Mouse (Mus musculus): ENCODE data around the gene Pdlim1. TPM values are rescaled to one million over a fixed set of nuclear protein-coding genes. Genes with fewer than 3 reads are reported as not detected.

Pdlim1 gene
- polyA plus RNA-seq, 1 experiment from 2014 or later, result 58.9 TPM

GRCm38 (mm10) chr19:40299983-40300759 is 28.5 kb upstream of the Pdlim1 start:
- H3K4me3 ChIP-seq (replicated peaks), result no peak overlapping the region
- 88% methylated on average over 12 of the region's 12 CpGs for WGBS
- H3K27ac ChIP-seq, result no peak overlapping the region
- no peaks in the 10 kb centered on the region for H3K36me3 ChIP-seq (replicated peaks)
- H3K9ac ChIP-seq, result no peak overlapping the region
- ATAC-seq (ENCODE audit: low FRiP score), result no peak
- no peak overlapping the region for H3K4me2 ChIP-seq
- H3K4me1 ChIP-seq, result no peaks in the 10 kb centered on the region
- no peaks in the 10 kb centered on the region for H3K27me3 ChIP-seq
- H3K9me3 ChIP-seq, result no peaks in the 10 kb centered on the region

- Histone ChIP-seq H3K9me3 (no peaks in the 10 kb centered on the region), H3K27ac (no peak overlapping the region), H3K36me3 (replicated peaks) (0 out of 2 replicates have a peak, but pooled peaks cover 2% of the 10 kb centered on the region), H3K4me1 (no peaks in the 10 kb centered on the region), H3K27me3 (no peaks in the 10 kb centered on the region), H3K9ac (no peak overlapping the region), H3K4me2 (no peak overlapping the region), H3K4me3 (replicated peaks) (no peak overlapping the region)
- WGBS, result 90% methylated on average over 6 of the region's 6 CpGs
- no peak for ATAC-seq (ENCODE audit: low FRiP score)
Measured at GRCm38 (mm10) chr19:40299182-40299581, 27.5 kb upstream of the Pdlim1 start.

GRCm38 (mm10) chr19:40298574-40298973 is 26.9 kb upstream of the Pdlim1 start:
- H3K4me3 ChIP-seq (replicated peaks), result no peak overlapping the region
- no peak overlapping the region for H3K27ac ChIP-seq
- H3K4me2 ChIP-seq, result no peak overlapping the region
- H3K9ac ChIP-seq, result no peak overlapping the region
- H3K9me3 ChIP-seq, result no peaks in the 10 kb centered on the region
- no peaks in the 10 kb centered on the region for H3K27me3 ChIP-seq
- 77% methylated on average over 2 of the region's 2 CpGs for WGBS
- 0 out of 2 replicates have a peak, but pooled peaks cover 2% of the 10 kb centered on the region for H3K36me3 ChIP-seq (replicated peaks)
- no peak for ATAC-seq (ENCODE audit: low FRiP score)
- no peaks in the 10 kb centered on the region for H3K4me1 ChIP-seq

- no peak for ATAC-seq (ENCODE audit: low FRiP score)
Measured at GRCm38 (mm10) chr19:40297798-40298144, 26.1 kb upstream of the Pdlim1 start.

GRCm38 (mm10) chr19:40297078-40297797 is 25.6 kb upstream of the Pdlim1 start:
- no peak for ATAC-seq (ENCODE audit: low FRiP score)
- Histone ChIP-seq H3K9ac (no peak overlapping the region), H3K4me3 (replicated peaks) (no peak overlapping the region), H3K36me3 (replicated peaks) (0 out of 2 replicates have a peak, but pooled peaks cover 2% of the 10 kb centered on the region), H3K27ac (no peak overlapping the region), H3K9me3 (no peaks in the 10 kb centered on the region), H3K4me2 (no peak overlapping the region), H3K4me1 (no peaks in the 10 kb centered on the region), H3K27me3 (no peaks in the 10 kb centered on the region)
- 84% methylated on average over 7 of the region's 7 CpGs for WGBS

More at GRCm38 (mm10) chr19:40297798-40298144, 26.1 kb upstream of the Pdlim1 start:
- no peak overlapping the region for H3K4me2 ChIP-seq
- no peaks in the 10 kb centered on the region for H3K9me3 ChIP-seq
- H3K4me1 ChIP-seq, result no peaks in the 10 kb centered on the region
- no peaks in the 10 kb centered on the region for H3K27me3 ChIP-seq
- H3K27ac ChIP-seq, result no peak overlapping the region
- H3K4me3 ChIP-seq (replicated peaks), result no peak overlapping the region
- 83% methylated on average over 4 of the region's 4 CpGs for WGBS
- 0 out of 2 replicates have a peak, but pooled peaks cover 2% of the 10 kb centered on the region for H3K36me3 ChIP-seq (replicated peaks)
- H3K9ac ChIP-seq, result no peak overlapping the region

GRCm38 (mm10) chr19:40294231-40294630 is 22.6 kb upstream of the Pdlim1 start:
- Histone ChIP-seq H3K36me3 (replicated peaks) (0 out of 2 replicates have a peak, but pooled peaks cover 2% of the 10 kb centered on the region), H3K9ac (no peak overlapping the region), H3K27me3 (no peaks in the 10 kb centered on the region), H3K9me3 (no peaks in the 10 kb centered on the region), H3K4me3 (replicated peaks) (no peak overlapping the region), H3K27ac (no peak overlapping the region), H3K4me2 (no peak overlapping the region), H3K4me1 (no peaks in the 10 kb centered on the region)
- no peak for ATAC-seq (ENCODE audit: low FRiP score)
- WGBS, result 67% methylated on average over 1 of the region's 1 CpGs

DNA sequence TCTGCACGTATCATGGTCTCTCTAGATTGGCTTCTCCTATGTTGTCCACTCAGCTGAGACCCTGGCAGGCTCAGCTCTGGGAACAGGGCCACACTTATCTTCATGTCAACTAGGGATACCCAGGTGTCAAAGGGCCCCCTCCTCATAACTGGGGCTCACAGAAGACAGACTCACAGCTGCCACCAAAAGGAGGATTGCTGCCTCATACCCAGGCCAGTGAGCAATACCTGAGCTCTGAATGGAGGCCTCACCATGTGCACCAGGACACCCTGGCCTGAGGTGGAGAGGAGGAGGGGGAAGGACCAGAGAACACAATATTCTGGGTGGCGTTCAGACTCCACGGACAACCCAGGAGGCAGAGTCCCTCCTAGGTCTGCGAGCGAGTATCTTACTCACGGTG is 22.1 kb upstream of the Pdlim1 start:
- H3K4me3 ChIP-seq (replicated peaks), result no peak overlapping the region
- H3K9ac ChIP-seq, result no peak overlapping the region
- H3K36me3 ChIP-seq (replicated peaks), result 0 out of 2 replicates have a peak, but pooled peaks cover 2% of the 10 kb centered on the region
- H3K4me1 ChIP-seq, result no peaks in the 10 kb centered on the region
- 97% methylated on average over 6 of the region's 6 CpGs for WGBS
- no peaks in the 10 kb centered on the region for H3K27me3 ChIP-seq
- H3K4me2 ChIP-seq, result no peak overlapping the region
- H3K9me3 ChIP-seq, result no peaks in the 10 kb centered on the region
- no peak for ATAC-seq (ENCODE audit: low FRiP score)
- H3K27ac ChIP-seq, result no peak overlapping the region

DNA sequence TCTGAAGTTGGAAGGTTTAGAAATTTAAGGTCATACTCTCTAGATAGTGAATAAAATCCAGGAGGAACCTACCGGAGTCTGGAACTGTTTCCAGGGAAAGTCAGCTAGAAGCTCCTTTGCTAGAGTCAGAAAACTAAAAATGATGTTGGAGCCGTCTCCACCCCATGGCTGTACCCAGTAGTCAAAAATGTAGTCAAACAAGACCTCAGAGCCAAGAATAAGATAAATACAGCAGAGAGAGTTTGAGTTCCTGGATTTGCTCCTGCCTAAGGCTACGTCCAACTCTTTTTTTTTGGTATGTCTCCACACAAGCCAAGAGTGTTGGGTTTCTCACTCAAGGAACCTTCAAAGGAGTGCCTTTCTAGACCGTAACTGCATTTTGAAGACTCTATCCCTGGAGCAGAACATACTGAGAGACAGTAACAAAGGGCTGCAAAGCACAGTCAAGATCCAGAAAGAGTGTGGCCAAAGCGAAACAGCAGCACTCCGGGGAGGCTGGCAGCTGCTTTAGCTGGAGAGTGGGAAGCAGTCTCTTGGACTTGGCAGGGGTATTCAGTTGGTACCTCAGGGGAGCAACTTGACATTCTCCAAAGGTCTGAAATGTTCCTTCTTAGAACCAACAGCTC is 18.6 kb upstream of the Pdlim1 start:
- H3K27ac ChIP-seq, result no peak overlapping the region
- H3K4me3 ChIP-seq (replicated peaks), result no peak overlapping the region
- 0 out of 2 replicates have a peak, but pooled peaks cover 2% of the 10 kb centered on the region for H3K36me3 ChIP-seq (replicated peaks)
- H3K9me3 ChIP-seq, result no peaks in the 10 kb centered on the region
- 89% methylated on average over 6 of the region's 6 CpGs for WGBS
- no peak overlapping the region for H3K4me2 ChIP-seq
- H3K9ac ChIP-seq, result no peak overlapping the region
- H3K4me1 ChIP-seq, result no peaks in the 10 kb centered on the region
- no peaks in the 10 kb centered on the region for H3K27me3 ChIP-seq
- ATAC-seq (ENCODE audit: low FRiP score), result no peak

DNA sequence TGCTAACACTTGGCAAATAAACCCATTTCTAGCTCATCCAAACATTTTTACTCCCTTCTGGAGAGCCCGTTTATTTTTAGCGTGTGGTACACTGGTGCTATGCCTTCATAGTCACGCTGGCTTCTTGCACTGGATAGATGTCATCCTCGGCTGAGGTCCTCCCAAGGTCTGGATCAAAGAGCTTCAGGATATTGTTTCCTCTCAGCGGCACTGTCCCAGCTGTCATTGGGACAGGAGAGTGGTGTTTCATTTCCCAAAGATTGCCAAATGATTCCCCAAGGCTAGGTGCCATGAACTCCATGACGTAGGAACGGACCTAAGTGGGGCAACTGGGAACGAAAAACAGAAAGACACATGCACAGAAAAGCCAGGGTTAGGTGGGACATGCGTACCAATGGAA is 16.8 kb upstream of the Pdlim1 start:
- WGBS, result 96% methylated on average over 9 of the region's 9 CpGs
- no peaks in the 10 kb centered on the region for H3K9me3 ChIP-seq
- ATAC-seq (ENCODE audit: low FRiP score), result no peak

GRCm38 (mm10) chr19:40284704-40285103 is 13.1 kb upstream of the Pdlim1 start:
- no peak overlapping the region for H3K9ac ChIP-seq
- 0 out of 2 replicates have a peak, but pooled peaks cover 6% of the 10 kb centered on the region for H3K9me3 ChIP-seq
- no peak for ATAC-seq (ENCODE audit: low FRiP score)
- no peaks in the 10 kb centered on the region for H3K36me3 ChIP-seq (replicated peaks)
- no peaks in the 10 kb centered on the region for H3K27me3 ChIP-seq
- 89% methylated on average over 2 of the region's 2 CpGs for WGBS
- no peak overlapping the region for H3K4me2 ChIP-seq
- no peaks in the 10 kb centered on the region for H3K4me1 ChIP-seq
- no peak overlapping the region for H3K27ac ChIP-seq
- H3K4me3 ChIP-seq (replicated peaks), result no peak overlapping the region

More for the DNA sequence above, 16.8 kb upstream of the Pdlim1 start:
- H3K4me2 ChIP-seq, result no peak overlapping the region
- no peaks in the 10 kb centered on the region for H3K27me3 ChIP-seq
- no peaks in the 10 kb centered on the region for H3K4me1 ChIP-seq
- H3K36me3 ChIP-seq (replicated peaks), result no peaks in the 10 kb centered on the region
- H3K9ac ChIP-seq, result no peak overlapping the region
- H3K4me3 ChIP-seq (replicated peaks), result no peak overlapping the region
- H3K27ac ChIP-seq, result no peak overlapping the region

GRCm38 (mm10) chr19:40283415-40283814 is 11.8 kb upstream of the Pdlim1 start:
- Histone ChIP-seq H3K27ac (no peak overlapping the region), H3K4me2 (no peak overlapping the region), H3K27me3 (no peaks in the 10 kb centered on the region), H3K4me3 (replicated peaks) (no peak overlapping the region), H3K9me3 (0 out of 2 replicates have a peak, but pooled peaks cover 6% of the 10 kb centered on the region), H3K4me1 (no peaks in the 10 kb centered on the region), H3K9ac (no peak overlapping the region), H3K36me3 (replicated peaks) (no peaks in the 10 kb centered on the region)
- ATAC-seq (ENCODE audit: low FRiP score), result no peak
- WGBS, result 63% methylated on average over 2 of the region's 2 CpGs

DNA sequence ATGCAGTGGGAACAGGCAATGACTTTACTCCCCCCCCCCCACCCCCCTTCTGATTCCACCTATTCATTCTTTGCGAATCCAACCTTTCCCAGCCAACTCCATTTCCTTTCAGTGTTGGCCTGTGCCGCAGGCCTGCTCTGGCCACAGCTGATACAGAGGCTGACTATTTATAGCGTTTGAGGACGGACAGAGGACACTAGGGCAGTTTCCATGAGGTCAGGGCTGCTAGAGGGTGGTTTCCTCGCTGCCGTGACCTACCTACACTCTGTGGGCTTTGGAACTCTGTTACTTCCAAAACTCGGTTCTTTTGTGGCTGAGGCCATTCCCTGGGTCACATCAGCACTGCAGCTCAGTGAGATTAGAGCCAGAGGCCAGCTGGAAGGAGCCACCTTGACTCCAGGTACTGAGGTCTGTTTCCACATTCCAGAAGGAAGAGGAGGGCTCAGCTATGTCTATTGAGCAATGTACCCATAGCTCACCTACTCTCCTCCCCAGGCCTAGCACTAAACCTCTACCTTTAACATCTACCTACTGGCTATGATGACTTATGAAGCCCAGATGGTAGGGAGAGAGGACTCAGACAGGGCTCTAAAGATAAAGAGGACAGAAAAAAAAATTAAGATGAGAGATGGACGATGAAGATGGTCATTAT is 6.9 kb upstream of the Pdlim1 start:
- Histone ChIP-seq H3K4me2 (no peak overlapping the region), H3K27ac (no peak overlapping the region), H3K9ac (no peak overlapping the region), H3K4me3 (replicated peaks) (no peak overlapping the region), H3K36me3 (replicated peaks) (no peaks in the 10 kb centered on the region), H3K27me3 (no peaks in the 10 kb centered on the region), H3K4me1 (no peaks in the 10 kb centered on the region), H3K9me3 (0 out of 2 replicates have a peak, but pooled peaks cover 6% of the 10 kb centered on the region)
- 86% methylated on average over 8 of the region's 8 CpGs for WGBS
- ATAC-seq (ENCODE audit: low FRiP score), result no peak

Data from forebrain, embryonic 12.5 days (tissue).